Mouse (Mus musculus) myocyte (in vitro differentiated cells): Measurements from ENCODE around the gene Nos1ap.

Experiments used
- CEBPB ChIP-seq: IDR thresholded peaks from 2 replicates; pipeline ENCODE4 v1.6.1; 2011; ENCODE audit warnings: mild to moderate bottlenecking, moderate library complexity; ENCODE audit not compliant: poor library complexity, insufficient read depth, severe bottlenecking
- E2F4 ChIP-seq: IDR thresholded peaks from one replicate; pipeline ENCODE4 v1.6.1; 2011; ENCODE audit warnings: mild to moderate bottlenecking, control low read depth, moderate library complexity; ENCODE audit not compliant: insufficient read depth
- MAX ChIP-seq: IDR thresholded peaks from one replicate; pipeline ENCODE4 v1.6.1; 2011; ENCODE audit warnings: low read depth, mild to moderate bottlenecking, control low read depth
- MYOD1 ChIP-seq, 3 experiments: IDR thresholded peaks; one replicate each; pipeline ENCODE4 v1.6.1; 2011; ENCODE audit warnings: control low read depth in 2 of 3, low read depth in 2 of 3, mild to moderate bottlenecking in 2 of 3, moderate library complexity in 1 of 3; ENCODE audit not compliant: insufficient read length in 2 of 3, control insufficient read depth in 1 of 3
- POLR2A ChIP-seq: IDR thresholded peaks from one replicate; pipeline ENCODE4 v1.6.1; 2011; ENCODE audit warnings: low read depth, mild to moderate bottlenecking, control low read depth, moderate library complexity; ENCODE audit not compliant: insufficient read length
- POLR2AphosphoS2 ChIP-seq: IDR thresholded peaks from one replicate; pipeline ENCODE4 v1.6.1; 2011; ENCODE audit warnings: low read depth, control low read depth; ENCODE audit not compliant: insufficient read length
- SRF ChIP-seq: IDR thresholded peaks from one replicate; pipeline ENCODE4 v1.6.1; 2011; ENCODE audit warnings: low read depth; ENCODE audit not compliant: control insufficient read depth, insufficient read length
- TCF12 ChIP-seq: IDR thresholded peaks from one replicate; pipeline ENCODE4 v1.6.1; 2011; ENCODE audit warnings: mild to moderate bottlenecking, control low read depth; ENCODE audit not compliant: poor library complexity, insufficient read depth, severe bottlenecking
- TCF3 ChIP-seq: IDR thresholded peaks from one replicate; pipeline ENCODE4 v1.6.1; 2011; ENCODE audit warnings: low read depth, control low read depth; ENCODE audit not compliant: insufficient read length
- USF1 ChIP-seq: IDR thresholded peaks from one replicate; pipeline ENCODE4 v1.6.1; 2011; ENCODE audit warnings: low read depth, mild to moderate bottlenecking, control low read depth, moderate library complexity

DNA sequence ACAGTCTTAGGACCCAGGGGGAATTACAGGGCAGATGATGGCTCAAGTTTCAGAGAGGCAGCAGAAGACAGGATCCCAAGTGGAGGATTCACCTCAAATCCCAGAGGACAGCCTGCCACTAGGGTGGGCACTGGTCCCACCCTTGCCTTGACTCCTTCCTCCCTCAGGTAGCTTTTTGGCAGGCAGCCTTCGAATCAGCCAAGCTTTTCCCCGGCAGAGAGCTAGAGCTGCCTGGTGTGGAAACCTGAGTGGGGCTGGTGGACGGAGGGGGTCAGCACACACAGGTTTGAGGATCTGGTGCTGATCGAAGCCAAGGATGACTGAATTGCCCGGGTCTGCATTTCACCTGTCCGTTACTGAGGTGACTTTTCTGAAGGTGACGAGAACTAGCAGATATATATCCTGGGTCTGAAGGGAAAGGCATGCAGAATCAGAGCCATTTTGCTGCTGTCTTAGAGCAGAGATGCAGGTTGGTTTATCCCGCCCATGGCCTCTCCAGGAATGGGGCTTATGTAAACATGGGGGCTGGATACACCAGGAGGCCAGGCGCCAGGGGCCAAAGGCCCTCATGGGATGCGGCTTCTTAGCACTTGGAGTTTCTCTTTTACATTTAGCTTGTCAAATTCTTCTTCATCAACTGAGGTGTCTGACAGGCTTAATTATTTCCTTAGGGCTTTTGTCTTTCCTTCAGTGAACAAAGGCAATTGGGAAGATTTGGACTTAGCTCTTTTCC lies 229.3 kb downstream of the Nos1ap start:
- TF ChIP-seq TCF12 (no peak), USF1 (no peak), POLR2A (no peak), E2F4 (no peak), POLR2AphosphoS2 (no peak), SRF (no peak), MAX (no peak), MYOD1 (IDR thresholded peaks at IDR 0.05; ENCODE audit: control insufficient read depth in 1 of 3, insufficient read length in 2 of 3, low read depth in 2 of 3) (no peak), CEBPB (no peak), TCF3 (no peak)
